Mouse (Mus musculus): ENCODE data around the gene Mmp21.

DNA sequence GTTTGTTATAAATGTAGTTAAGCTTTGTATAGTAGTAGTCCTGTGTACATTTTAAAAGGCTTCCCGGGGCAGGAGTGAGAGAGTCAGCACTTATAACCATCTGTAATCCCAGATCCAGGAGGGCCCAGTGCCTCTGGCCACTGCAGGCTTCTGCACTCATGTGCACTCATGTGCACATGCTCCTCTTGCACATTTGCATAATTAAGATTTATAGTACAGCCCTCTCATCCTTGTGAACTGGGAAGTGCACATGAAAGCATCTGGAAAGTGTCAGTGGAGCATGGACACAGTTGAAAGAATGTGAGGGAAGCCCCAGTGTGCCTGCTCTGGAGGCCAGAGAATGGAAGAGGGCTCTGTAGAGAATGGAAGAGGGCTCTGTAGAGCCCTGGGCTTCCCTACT is 17.4 kb downstream of the Mmp21 start:
- TF ChIP-seq EP300 (IDR thresholded peaks at IDR 0.05; ENCODE audit: insufficient read depth, low read depth, low read length) (no peak), CTCF (IDR thresholded peaks at IDR 0.05) (no peak)
